In the genomic region with DNA sequence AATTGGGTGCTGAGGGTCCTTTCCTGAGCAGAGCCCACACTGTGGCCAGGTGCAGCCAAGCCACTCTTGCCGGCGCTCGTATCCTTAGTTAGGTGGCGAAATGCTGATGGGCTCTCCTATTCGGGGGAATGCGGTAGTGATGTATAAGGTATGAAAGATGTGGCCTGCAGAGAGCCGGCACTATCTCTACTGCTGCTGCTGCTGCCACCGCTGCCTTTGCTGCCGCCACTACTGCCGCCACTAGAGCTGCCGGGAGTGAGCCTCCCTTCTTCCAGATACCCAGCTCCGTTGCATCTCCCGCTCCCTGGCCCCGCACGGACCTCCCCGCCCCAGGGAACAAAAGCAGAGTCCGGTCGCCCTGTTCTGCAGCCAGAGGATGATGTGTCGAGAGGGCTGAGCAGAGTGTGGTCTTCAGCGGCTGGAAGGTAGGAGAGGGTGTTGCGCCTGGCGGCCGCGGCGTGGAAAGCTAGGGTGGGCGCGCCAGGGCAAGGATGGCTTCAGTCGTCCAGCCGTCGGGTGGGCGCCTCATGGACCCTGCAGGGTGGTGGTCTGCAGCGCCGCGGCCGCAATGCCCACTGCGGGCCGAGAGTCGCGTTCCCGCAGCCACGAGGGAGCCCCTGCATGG, we compare ENCODE assay signal across 8 mouse cellular contexts. TPM values are rescaled to one million over a fixed set of nuclear protein-coding genes. Genes with fewer than 3 reads are reported as not detected.
A peak's percentile ranks its signal among the peaks of the same experiment; 100 is the strongest.
DNase-seq lines count a peak whose midpoint lies in the region; ATAC-seq and TF ChIP-seq lines count a peak whose summit lies in the region.

Gene Dab1, plus strand, starts transcription at position 39 of the 625 bp plus-strand sequence.

- 2% methylated on average over 39 of the region's 41 CpGs for WGBS in liver, embryonic 12.5 days (ENCODE audit: insufficient replicate concordance)
- under 1% methylated on average over 41 of the region's 41 CpGs for WGBS in embryonic facial prominence, embryonic 15.5 days
- under 1% methylated on average over 41 of the region's 41 CpGs for WGBS in intestine, postnatal 0 days
- under 1% methylated on average over 38 of the region's 41 CpGs for WGBS in midbrain, embryonic 11.5 days

- H3K27me3 ChIP-seq in liver, embryonic 12.5 days (replicated peaks), result peaks cover 42% of the 10 kb centered on the region
- peaks cover 55% of the 10 kb centered on the region for H3K27me3 ChIP-seq in embryonic facial prominence, embryonic 15.5 days
- H3K27me3 ChIP-seq in intestine, postnatal 0 days (replicated peaks; ENCODE audit: control insufficient read depth, insufficient read depth, low read length), result peaks cover 21% of the 10 kb centered on the region
- peaks cover 32% of the 10 kb centered on the region for H3K27me3 ChIP-seq in midbrain, embryonic 11.5 days (ENCODE audit: control insufficient read depth, insufficient read depth, low read length)

- H3K9ac ChIP-seq in liver, embryonic 12.5 days, result no peak within 1 kb of the TSS
- no peak within 1 kb of the TSS for H3K9ac ChIP-seq in embryonic facial prominence, embryonic 15.5 days
- H3K9ac ChIP-seq in intestine, postnatal 0 days (ENCODE audit: low read depth, low read length), result no peak within 1 kb of the TSS
- H3K9ac ChIP-seq in midbrain, embryonic 11.5 days (ENCODE audit: low read length), result peak within 1 kb of the TSS; percentile 4; the same call in 1 of the 2 replicates

- peak within 1 kb of the TSS; percentile 6; the same call in 1 of the 2 replicates for H3K4me3 ChIP-seq in liver, embryonic 12.5 days
- H3K4me3 ChIP-seq in embryonic facial prominence, embryonic 15.5 days (replicated peaks), result peak within 1 kb of the TSS; percentile 30
- no peak within 1 kb of the TSS for H3K4me3 ChIP-seq in intestine, postnatal 0 days (ENCODE audit: low read depth, low read length)
- peak within 1 kb of the TSS; percentile 42 for H3K4me3 ChIP-seq in midbrain, embryonic 11.5 days (ENCODE audit: low read depth, low read length)

- H3K4me2 ChIP-seq in liver, embryonic 12.5 days, result peak within 1 kb of the TSS; percentile 49
- H3K4me2 ChIP-seq in embryonic facial prominence, embryonic 15.5 days (replicated peaks), result peak within 1 kb of the TSS; percentile 48
- peak within 1 kb of the TSS; percentile 21; the same call in 1 of the 2 replicates for H3K4me2 ChIP-seq in intestine, postnatal 0 days (replicated peaks; ENCODE audit: low read depth)
- H3K4me2 ChIP-seq in midbrain, embryonic 11.5 days, result peak within 1 kb of the TSS; percentile 56

- no peak for ATAC-seq in liver, embryonic 12.5 days
- no peak for ATAC-seq in embryonic facial prominence, embryonic 15.5 days (ENCODE audit: insufficient number of reproducible peaks, low FRiP score, low TSS enrichment, low read depth)
- no peak for ATAC-seq in intestine, postnatal 0 days
- peak; percentile 48; the same call in 1 of the 2 replicates for ATAC-seq in midbrain, embryonic 11.5 days (ENCODE audit: low FRiP score)
- ATAC-seq in activated CD4-positive, CD25-positive, alpha-beta regulatory T cell, adult 4 months, result no peak

- H3K27ac ChIP-seq in liver, embryonic 12.5 days, result no peak within 1 kb of the TSS
- H3K27ac ChIP-seq in embryonic facial prominence, embryonic 15.5 days (replicated peaks), result no peak within 1 kb of the TSS
- no peak within 1 kb of the TSS for H3K27ac ChIP-seq in intestine, postnatal 0 days (ENCODE audit: low read depth, low read length)
- H3K27ac ChIP-seq in midbrain, embryonic 11.5 days (ENCODE audit: low read depth, low read length), result no peak within 1 kb of the TSS

- no peak for TF ChIP-seq CTCF in intestine, postnatal 0 days (IDR thresholded peaks at IDR 0.05; ENCODE audit: low read depth)

- no peaks in the 10 kb centered on the region for H3K36me3 ChIP-seq in liver, embryonic 12.5 days
- no peaks in the 10 kb centered on the region for H3K36me3 ChIP-seq in embryonic facial prominence, embryonic 15.5 days
- H3K36me3 ChIP-seq in intestine, postnatal 0 days (ENCODE audit: control insufficient read depth, insufficient read depth), result no peaks in the 10 kb centered on the region
- H3K36me3 ChIP-seq in midbrain, embryonic 11.5 days (ENCODE audit: control insufficient read depth, insufficient read depth, low read length), result no peaks in the 10 kb centered on the region

- H3K4me1 ChIP-seq in liver, embryonic 12.5 days, result no peaks in the 10 kb centered on the region
- peaks cover 8% of the 10 kb centered on the region; the same call in 1 of the 2 replicates for H3K4me1 ChIP-seq in embryonic facial prominence, embryonic 15.5 days
- no peaks in the 10 kb centered on the region for H3K4me1 ChIP-seq in intestine, postnatal 0 days (replicated peaks; ENCODE audit: control insufficient read depth, insufficient read depth, low read length)
- H3K4me1 ChIP-seq in midbrain, embryonic 11.5 days (ENCODE audit: control insufficient read depth, insufficient read depth, low read length), result peaks cover 4% of the 10 kb centered on the region; the same call in 1 of the 2 replicates

- H3K9me3 ChIP-seq in liver, embryonic 12.5 days (replicated peaks), result no peaks in the 10 kb centered on the region
- no peaks in the 10 kb centered on the region for H3K9me3 ChIP-seq in embryonic facial prominence, embryonic 15.5 days (replicated peaks)
- no peaks in the 10 kb centered on the region for H3K9me3 ChIP-seq in intestine, postnatal 0 days (ENCODE audit: control insufficient read depth)
- no peaks in the 10 kb centered on the region for H3K9me3 ChIP-seq in midbrain, embryonic 11.5 days (ENCODE audit: control insufficient read depth, low read length)

- DNase-seq in liver, result no peak
- DNase-seq in midbrain, embryonic 11.5 days (ENCODE audit: low spot score, missing footprints), result peak; percentile 91
- peak; percentile 78 for DNase-seq in telencephalon, adult 2 months (ENCODE audit: low read depth, low spot score)
- no peak for DNase-seq in kidney, postnatal 14 days

RNA-seq across cellular contexts. Expression of gene Dab1, which starts in this region (rescaled TPM):
- 0.45 and 1.2 TPM in 2 replicates for polyA plus RNA-seq in liver, embryonic 12.5 days (2016; fragmentation: Nextera tagmentation; extraction: Ambion mirVana)
- polyA plus RNA-seq in embryonic facial prominence, embryonic 15.5 days (2015; fragmentation: Nextera tagmentation; extraction: Ambion mirVana), result 14.3 and 14.4 TPM in 2 replicates
- 61.3 and 66.8 TPM in 2 replicates for polyA plus RNA-seq in intestine, postnatal 0 days (2015; fragmentation: Nextera tagmentation; extraction: Ambion mirVana)
- 43.2 and 46.5 TPM in 2 replicates for polyA plus RNA-seq in midbrain, embryonic 11.5 days (2014; fragmentation: Nextera tagmentation; extraction: Ambion mirVana)
- under 1 TPM in 1 of 2 experiments, not detected in 1; 0.25 TPM for polyA plus RNA-seq in activated CD4-positive, CD25-positive, alpha-beta regulatory T cell, adult 4 months (2017; shearing (Covaris generic))

Comparison
In these comparisons a context has a peak if more than half of its experiments do, and no peak if none do; other contexts are left out.
1. DNase-seq: peak in midbrain, embryonic 11.5 days (single experiment) and telencephalon, adult 2 months (single experiment); none in liver (single experiment) and kidney, postnatal 14 days (single experiment).
2. Peak in every context shown above with its lines, with median percentiles within 50 percentile points of each other: H3K4me2 ChIP-seq.